Mouse (Mus musculus) CH12.LX (cell line): ENCODE data around the gene Nop53. TPM values are rescaled to one million over a fixed set of nuclear protein-coding genes. Genes with fewer than 3 reads are reported as not detected.

ENCODE experiments used
- DNase-seq: peaks from one replicate; pipeline ENCODE4 v3.0.0-alpha.2; 2013; ENCODE audit errors: extremely low read depth
- H3K27ac ChIP-seq: 2 replicates; pipeline ENCODE4 v1.5.1; 2012; ENCODE audit warnings: low read depth, mild to moderate bottlenecking, control low read depth, moderate library complexity; ENCODE audit not compliant: insufficient read depth
- H3K27me3 ChIP-seq: replicated peaks from 2 replicates; pipeline ENCODE3; 2012; ENCODE audit warnings: inconsistent platforms
- H3K36me3 ChIP-seq, 2 experiments: replicated peaks in 1 of 2; 2 replicates each; pipeline versions ENCODE3 to v1.6.1; 2012; ENCODE audit warnings: inconsistent platforms in 1 of 2, low read length in 1 of 2, mild to moderate bottlenecking in 1 of 2, mixed read lengths in 1 of 2, moderate library complexity in 1 of 2; ENCODE audit not compliant: control insufficient read depth in 1 of 2, insufficient read depth in 1 of 2
- H3K4me1 ChIP-seq, 2 experiments: 2 replicates each; pipeline ENCODE4 v1.6.1; 2012; ENCODE audit warnings: inconsistent platforms in 1 of 2, moderate library complexity in 1 of 2; ENCODE audit not compliant: insufficient read depth in 2 of 2, control insufficient read depth in 1 of 2
- H3K4me2 ChIP-seq: 2 replicates; pipeline ENCODE4 v1.6.1; 2012; ENCODE audit warnings: low read depth, mild to moderate bottlenecking, control low read depth; ENCODE audit not compliant: poor library complexity, insufficient read depth, severe bottlenecking
- H3K4me3 ChIP-seq, 3 experiments: fragments of 150-350 bp in 1 of 3; sonication (generic) in 1 of 3; replicated peaks in 1 of 3; 2 replicates each; pipeline versions ENCODE3 to v1.5.1; 2011 to 2012; ENCODE audit warnings: low read depth in 2 of 3, low read length in 2 of 3, mild to moderate bottlenecking in 2 of 3, moderate library complexity in 2 of 3, control low read depth in 1 of 3, improper control_type of control experiment in 1 of 3, inconsistent platforms in 1 of 3, mixed read lengths in 1 of 3; ENCODE audit not compliant: poor library complexity in 1 of 3
- H3K79me2 ChIP-seq: replicated peaks from 2 replicates; pipeline ENCODE4 v1.6.1; 2012; ENCODE audit warnings: mild to moderate bottlenecking, moderate library complexity; ENCODE audit not compliant: control insufficient read depth, poor library complexity, insufficient read depth, severe bottlenecking; ENCODE audit errors: extremely low read depth
- H3K9ac ChIP-seq: 2 replicates; pipeline ENCODE4 v1.6.1; 2012; ENCODE audit warnings: low read depth, mild to moderate bottlenecking, control low read depth, moderate library complexity; ENCODE audit not compliant: insufficient read depth
- H3K9me3 ChIP-seq: replicated peaks from 2 replicates; pipeline ENCODE3; 2012; ENCODE audit warnings: low read length, inconsistent platforms, mixed read lengths
- BHLHE40 ChIP-seq: IDR thresholded peaks from 2 replicates; pipeline ENCODE4 v1.6.1; 2011; ENCODE audit warnings: mild to moderate bottlenecking, low read depth, low read length, improper control_type of control experiment
- CHD1 ChIP-seq: IDR thresholded peaks from 2 replicates; pipeline ENCODE4 v1.6.1; 2012; ENCODE audit warnings: low read depth, low read length, improper control_type of control experiment, inconsistent platforms
- E2F4 ChIP-seq: IDR thresholded peaks from 2 replicates; pipeline ENCODE4 v1.6.1; 2011; ENCODE audit warnings: low read depth, low read length, improper control_type of control experiment; ENCODE audit not compliant: insufficient replicate concordance
- ELF1 ChIP-seq: IDR thresholded peaks from 2 replicates; pipeline ENCODE4 v1.6.1; 2014; ENCODE audit warnings: low read depth, mild to moderate bottlenecking, inconsistent platforms, low read length, improper control_type of control experiment
- EP300 ChIP-seq: IDR thresholded peaks from 2 replicates; pipeline ENCODE4 v1.6.1; 2011; ENCODE audit warnings: low read length, improper control_type of control experiment
- ETS1 ChIP-seq: conservative IDR thresholded peaks from 2 replicates; pipeline ENCODE4 v1.6.1; 2012; ENCODE audit warnings: low read depth, mild to moderate bottlenecking, inconsistent platforms, low read length, improper control_type of control experiment, moderate library complexity
- HCFC1 ChIP-seq: IDR thresholded peaks from 2 replicates; pipeline ENCODE4 v1.6.1; 2012; ENCODE audit warnings: low read depth, mild to moderate bottlenecking, inconsistent platforms, low read length, improper control_type of control experiment
- JUN ChIP-seq: IDR thresholded peaks from 2 replicates; pipeline ENCODE4 v1.6.1; 2011; ENCODE audit warnings: low read depth, mild to moderate bottlenecking, low read length, improper control_type of control experiment, moderate library complexity; ENCODE audit not compliant: insufficient read depth
- JUND ChIP-seq: conservative IDR thresholded peaks from 2 replicates; pipeline ENCODE4 v1.6.1; 2011; ENCODE audit warnings: low read depth, low read length, improper control_type of control experiment
- MAX ChIP-seq: IDR thresholded peaks from 2 replicates; pipeline ENCODE4 v1.6.1; 2011; ENCODE audit warnings: low read length, improper control_type of control experiment
- MXI1 ChIP-seq: IDR thresholded peaks from 2 replicates; pipeline ENCODE4 v1.6.1; 2011; ENCODE audit warnings: mild to moderate bottlenecking, low read depth, low read length, improper control_type of control experiment
- POLR2A ChIP-seq: IDR thresholded peaks from 2 replicates; pipeline ENCODE4 v1.6.1; 2011; ENCODE audit warnings: low read depth, mild to moderate bottlenecking, improper control_type of control experiment, low read length
- POLR2AphosphoS2 ChIP-seq: IDR thresholded peaks from 2 replicates; pipeline ENCODE4 v1.6.1; 2011; ENCODE audit warnings: low read depth, low read length, improper control_type of control experiment
- SIN3A ChIP-seq: IDR thresholded peaks from 2 replicates; pipeline ENCODE4 v1.6.1; 2012; ENCODE audit warnings: low read length, improper control_type of control experiment, inconsistent platforms
- SMC3 ChIP-seq: IDR thresholded peaks from 2 replicates; pipeline ENCODE4 v1.6.1; 2011; ENCODE audit warnings: low read depth, low read length, improper control_type of control experiment
- UBTF ChIP-seq: IDR thresholded peaks from 2 replicates; pipeline ENCODE4 v1.6.1; 2012; ENCODE audit warnings: low read depth, mild to moderate bottlenecking, inconsistent platforms, low read length, improper control_type of control experiment, moderate library complexity
- USF1 ChIP-seq: IDR thresholded peaks from 2 replicates; pipeline ENCODE4 v1.6.1; 2014; ENCODE audit warnings: low read depth, mild to moderate bottlenecking, inconsistent platforms, low read length, improper control_type of control experiment
- USF2 ChIP-seq: conservative IDR thresholded peaks from 2 replicates; pipeline ENCODE4 v1.6.1; 2011; ENCODE audit warnings: low read depth, low read length, improper control_type of control experiment
- ZMIZ1 ChIP-seq: IDR thresholded peaks from 2 replicates; pipeline ENCODE4 v1.6.1; 2012; ENCODE audit warnings: low read depth, mild to moderate bottlenecking, inconsistent platforms, low read length, improper control_type of control experiment
- dilution Hi-C: fragments of 300-500 bp; cut with MboI; formaldehyde crosslinking; loops from 2 replicates; pipeline ENCODE4 v1.14.3; 2020; ENCODE audit warnings: low sequenced_read_pairs; ENCODE audit not compliant: extremely low pct_unique_long_range_greater_than_20kb, extremely low pct_ligation_motif_present
- in situ Hi-C: fragments of 300-500 bp; cut with MboI; formaldehyde crosslinking; loops from 3 replicates; pipeline ENCODE4 v1.14.3; 2019; ENCODE audit warnings: low sequenced_read_pairs, low pct_ligation_motif_present, low pct_unique_long_range_greater_than_20kb, mixed read lengths
- polyA plus RNA-seq: library from polyadenylated mRNA; unstranded; fragments of >175 nt; gene quantifications from 2 replicates; pipeline ENCODE4 v1.2.1, GENCODE M21; 2012; ENCODE audit warnings: low read depth; ENCODE audit not compliant: insufficient read length
- total RNA-seq, 2 experiments: library from RNA; depleted of rRNA; stranded (reverse); fragments of 300-350 nt in 1 of 2; fragments of >200 nt in 1 of 2; gene quantifications; 2 replicates each; pipeline ENCODE4 v1.2.3; 2012 to 2014

Gene Nop53
- total and polyA plus RNA-seq, 3 experiments = 199 to 310 (median 291) TPM

DNA sequence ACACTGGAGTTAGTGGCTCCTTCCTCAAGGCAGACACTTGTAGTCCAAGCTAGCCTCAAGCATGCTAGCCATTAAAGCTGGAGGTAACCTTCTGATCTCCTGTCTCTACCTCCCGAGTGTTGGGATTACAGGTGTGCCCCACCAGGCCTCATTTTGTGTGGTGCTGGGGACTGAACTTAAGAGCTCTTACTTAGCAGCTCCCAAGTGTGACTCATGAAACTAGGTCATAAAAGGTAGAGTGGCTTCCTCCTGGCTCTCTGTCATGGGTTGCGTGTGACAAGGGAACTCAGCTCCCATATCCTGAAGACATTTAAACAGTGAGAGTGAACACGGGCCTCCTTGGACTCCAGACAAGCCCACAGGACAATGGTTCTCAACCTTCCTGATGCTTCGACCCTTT is 47.9 kb upstream of the Nop53 start:
- Histone ChIP-seq H3K36me3 (peaks cover 54 to 91% of the 10 kb centered on the region in 2 experiments), H3K4me1 (no peaks in the 10 kb centered on the region), H3K79me2 (no peaks in the 10 kb centered on the region), H3K27me3 (no peaks in the 10 kb centered on the region), H3K9ac (no peak overlapping the region)
- no peak for DNase-seq
- TF ChIP-seq ZMIZ1 = no peak
- no peak for TF ChIP-seq E2F4
- no peak for TF ChIP-seq SMC3
- TF ChIP-seq, all 38 proteins: peak for 0
- Histone ChIP-seq H3K4me2 (no peak overlapping the region), H3K9me3 (no peaks in the 10 kb centered on the region), H3K27ac (no peak overlapping the region), H3K4me3 (no peak overlapping the region)
- in situ Hi-C loops = no loop called here
- dilution Hi-C loops = no loop called here

DNA sequence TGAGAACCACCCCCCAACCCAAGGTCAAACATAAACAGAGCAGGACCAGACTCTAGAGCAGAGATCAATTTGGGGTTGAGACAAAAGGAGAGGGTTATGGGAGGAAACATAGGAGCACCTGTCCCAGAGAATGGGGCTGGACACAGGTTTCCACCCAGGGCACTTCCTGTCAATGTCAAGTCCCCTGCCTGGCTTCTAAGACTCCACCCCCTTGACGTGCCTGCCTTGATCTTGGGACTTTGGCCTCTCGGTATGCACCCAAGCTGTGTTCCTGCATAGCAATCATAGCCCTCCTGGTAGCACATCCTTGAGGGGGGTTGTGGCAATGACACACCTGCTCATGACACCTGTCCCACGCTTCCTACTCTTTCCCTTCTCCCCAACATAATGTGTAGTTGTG is 47.3 kb upstream of the Nop53 start:
- dilution Hi-C loops = no loop called here
- H3K9ac ChIP-seq = no peak overlapping the region
- H3K4me3 ChIP-seq = no peak overlapping the region
- no peak overlapping the region for H3K4me2 ChIP-seq
- no peaks in the 10 kb centered on the region for H3K9me3 ChIP-seq
- DNase-seq = no peak
- no peaks in the 10 kb centered on the region for H3K27me3 ChIP-seq
- TF ChIP-seq USF2 (no peak), EP300 (no peak), SIN3A (no peak), ETS1 (no peak), MXI1 (no peak), E2F4 (no peak), JUND (no peak), SMC3 (no peak), JUN (no peak), UBTF (no peak), HCFC1 (no peak), USF1 (no peak), BHLHE40 (no peak), POLR2AphosphoS2 (no peak), POLR2A (no peak), ELF1 (no peak), MAX (no peak), CHD1 (no peak)
- peaks cover 60 to 96% of the 10 kb centered on the region in 2 experiments for H3K36me3 ChIP-seq
- no peak overlapping the region for H3K27ac ChIP-seq
- H3K79me2 ChIP-seq = no peaks in the 10 kb centered on the region
- in situ Hi-C loops = no loop called here
- H3K4me1 ChIP-seq = no peaks in the 10 kb centered on the region
